Comparison of ENCODE assay signal across 23 mouse cellular contexts in genomic region chr11:21363144-21363940, GRCm38 (mm10). TPM values are rescaled to one million over a fixed set of nuclear protein-coding genes. Genes with fewer than 3 reads are reported as not detected.
A peak's percentile ranks its signal among the peaks of the same experiment; 100 is the strongest.
DNase-seq lines count a peak whose midpoint lies in the region; ATAC-seq and TF ChIP-seq lines count a peak whose summit lies in the region.
"Had no signal": no experiment of that assay in that cellular context is flagged by ENCODE, and none has a peak within 500 bp of the region (broad histone marks: within the 10 kb centered on the region; RNA-seq: fewer than 3 reads in every experiment).

No protein-coding gene starts in this region.

- peak; percentile 27 for DNase-seq in embryonic facial prominence, embryonic 14.5 days (ENCODE audit: low spot score)
- DNase-seq in embryonic facial prominence, embryonic 10.5 days (ENCODE audit: low spot score), result no peak
- DNase-seq in liver, adult 2 months (ENCODE audit: extremely low read depth, low read depth, low spot score), result peak; percentile 91
- DNase-seq in liver (no peak), NIH3T3 (ENCODE audit: low read depth) (peak; percentile 53)
- no peak for DNase-seq in lung, postnatal 25 days (ENCODE audit: low spot score)
- DNase-seq: cerebellum, postnatal 10 days; forebrain, postnatal 0 days; kidney, adult 18-20 months; kidney, postnatal 4 days; left cerebral cortex, postnatal 4 days; lung, embryonic 14.5 days; lung, postnatal 36 days had no signal

- no peak overlapping the region for H3K27ac ChIP-seq in embryonic facial prominence, embryonic 14.5 days (replicated peaks; ENCODE audit: low read depth, low read length)
- H3K27ac ChIP-seq in embryonic facial prominence, embryonic 10.5 days (replicated peaks), result no peak overlapping the region
- H3K27ac ChIP-seq in liver, adult 2 months (replicated peaks; ENCODE audit: insufficient read depth, low read depth, low read length), result no peak overlapping the region
- H3K27ac ChIP-seq in intestine, postnatal 0 days (ENCODE audit: low read depth, low read length), result no peak overlapping the region
- H3K27ac ChIP-seq: hindbrain, postnatal 0 days; limb, embryonic 15.5 days; midbrain, embryonic 13.5 days had no signal

- 80% methylated on average over 4 of the region's 4 CpGs for WGBS in embryonic facial prominence, embryonic 14.5 days
- WGBS in embryonic facial prominence, embryonic 10.5 days, result 93% methylated on average over 4 of the region's 4 CpGs
- WGBS in liver, adult 2 months, result 48% methylated on average over 4 of the region's 4 CpGs
- 63% methylated on average over 4 of the region's 4 CpGs for WGBS in intestine, postnatal 0 days

- no peak for ATAC-seq in embryonic facial prominence, embryonic 14.5 days (ENCODE audit: low read depth)
- ATAC-seq in intestine, postnatal 0 days, result peak; percentile 69; the same call in 1 of the 2 replicates
- ATAC-seq: activated CD4-positive, CD25-positive, alpha-beta regulatory T cell, adult 4 months; CD4-positive, CD25-positive, alpha-beta regulatory T cell, adult 4 months; forebrain, postnatal 0 days; hindbrain, postnatal 0 days; midbrain, embryonic 13.5 days had no signal

- no peaks in the 10 kb centered on the region for H3K9me3 ChIP-seq in embryonic facial prominence, embryonic 14.5 days (ENCODE audit: control insufficient read depth, low read length)
- H3K9me3 ChIP-seq in embryonic facial prominence, embryonic 10.5 days, result no peaks in the 10 kb centered on the region
- H3K9me3 ChIP-seq in intestine, postnatal 0 days (ENCODE audit: control insufficient read depth), result no peaks in the 10 kb centered on the region
- H3K9me3 ChIP-seq: G1E; limb, embryonic 15.5 days; midbrain, embryonic 13.5 days had no signal

- no peaks in the 10 kb centered on the region for H3K27me3 ChIP-seq in embryonic facial prominence, embryonic 14.5 days (replicated peaks; ENCODE audit: control insufficient read depth, insufficient read depth, low read length)
- no peaks in the 10 kb centered on the region for H3K27me3 ChIP-seq in embryonic facial prominence, embryonic 10.5 days (replicated peaks; ENCODE audit: low read depth, poor library complexity, severe bottlenecking)
- no peaks in the 10 kb centered on the region for H3K27me3 ChIP-seq in liver, adult 2 months (ENCODE audit: control insufficient read depth, insufficient read depth, low read length)
- no peaks in the 10 kb centered on the region for H3K27me3 ChIP-seq in intestine, postnatal 0 days (replicated peaks; ENCODE audit: control insufficient read depth, insufficient read depth, low read length)
- H3K27me3 ChIP-seq: limb, embryonic 15.5 days; megakaryocyte, embryonic 14.5 days; midbrain, embryonic 13.5 days had no signal

- H3K4me3 ChIP-seq in embryonic facial prominence, embryonic 14.5 days (ENCODE audit: low read depth, low read length), result no peak overlapping the region
- H3K4me3 ChIP-seq in embryonic facial prominence, embryonic 10.5 days, result no peak overlapping the region
- no peak overlapping the region for H3K4me3 ChIP-seq in liver, adult 2 months (ENCODE audit: insufficient read depth, low read depth, low read length)
- H3K4me3 ChIP-seq in intestine, postnatal 0 days (ENCODE audit: low read depth, low read length), result no peak overlapping the region
- H3K4me3 ChIP-seq: left cerebral cortex, adult 2 months; limb, embryonic 15.5 days; megakaryocyte, embryonic 14.5 days; midbrain, embryonic 13.5 days had no signal

- H3K4me1 ChIP-seq in embryonic facial prominence, embryonic 14.5 days (ENCODE audit: control insufficient read depth, insufficient read depth, low read length), result peaks cover 10% of the 10 kb centered on the region; the same call in 1 of the 2 replicates
- peaks cover 2% of the 10 kb centered on the region for H3K4me1 ChIP-seq in embryonic facial prominence, embryonic 10.5 days
- H3K4me1 ChIP-seq in liver, adult 2 months (ENCODE audit: control insufficient read depth, insufficient read depth, low read length), result peaks cover 21% of the 10 kb centered on the region
- no peaks in the 10 kb centered on the region for H3K4me1 ChIP-seq in intestine, postnatal 0 days (replicated peaks; ENCODE audit: control insufficient read depth, insufficient read depth, low read length)
- H3K4me1 ChIP-seq: megakaryocyte, embryonic 14.5 days had no signal

- H3K9ac ChIP-seq in embryonic facial prominence, embryonic 14.5 days (ENCODE audit: low read depth, low read length), result no peak overlapping the region
- no peak overlapping the region for H3K9ac ChIP-seq in liver, adult 2 months (ENCODE audit: low read depth, low read length)
- no peak overlapping the region for H3K9ac ChIP-seq in intestine, postnatal 0 days (ENCODE audit: low read depth, low read length)
- H3K9ac ChIP-seq: forebrain, postnatal 0 days; limb, embryonic 15.5 days; lung, embryonic 14.5 days; midbrain, embryonic 13.5 days had no signal

- H3K79me2 ChIP-seq in liver, adult 2 months (ENCODE audit: control insufficient read depth, insufficient read depth, low read length), result peaks cover 18% of the 10 kb centered on the region; the same call in 1 of the 2 replicates

- TF ChIP-seq POLR2A in liver, adult 2 months (IDR thresholded peaks at IDR 0.05; ENCODE audit: extremely low read depth, insufficient read depth, low read length), result no peak

- H3K36me3 ChIP-seq in embryonic facial prominence, embryonic 14.5 days (ENCODE audit: control insufficient read depth, insufficient read depth, low read length), result no peaks in the 10 kb centered on the region
- no peaks in the 10 kb centered on the region for H3K36me3 ChIP-seq in embryonic facial prominence, embryonic 10.5 days (replicated peaks)
- peaks cover 7% of the 10 kb centered on the region; the same call in 1 of the 2 replicates for H3K36me3 ChIP-seq in liver, adult 2 months (ENCODE audit: control insufficient read depth, insufficient read depth, low read length)
- H3K36me3 ChIP-seq in intestine, postnatal 0 days (ENCODE audit: control insufficient read depth, insufficient read depth), result no peaks in the 10 kb centered on the region
- H3K36me3 ChIP-seq: G1E; limb, embryonic 15.5 days; midbrain, embryonic 13.5 days had no signal

- no peak for TF ChIP-seq CTCF in liver, adult 2 months (IDR thresholded peaks at IDR 0.05; ENCODE audit: low read depth, low read length)
- no peak for TF ChIP-seq CTCF in intestine, postnatal 0 days (IDR thresholded peaks at IDR 0.05; ENCODE audit: low read depth)

- no peak overlapping the region for H3K4me2 ChIP-seq in embryonic facial prominence, embryonic 14.5 days (ENCODE audit: low read depth, low read length)
- H3K4me2 ChIP-seq in intestine, postnatal 0 days (replicated peaks; ENCODE audit: low read depth), result no peak overlapping the region
- H3K4me2 ChIP-seq: heart, embryonic 11.5 days; limb, embryonic 15.5 days; lung, embryonic 14.5 days; midbrain, embryonic 13.5 days had no signal

RNA-seq across cellular contexts. Expression of gene Ugp2, which starts 7.7 kb away (rescaled TPM):
- polyA plus RNA-seq in embryonic facial prominence, embryonic 14.5 days (2014; fragmentation: Nextera tagmentation; extraction: Ambion mirVana), result 119 and 128 TPM in 2 replicates
- polyA plus RNA-seq in embryonic facial prominence, embryonic 10.5 days (2016; fragmentation: Nextera tagmentation; extraction: Ambion mirVana), result 53.5 and 54.2 TPM in 2 replicates
- 275 and 425 TPM in 2 replicates for total RNA-seq in liver, adult 2 months (2014; rRNA removed)
- 26.4 and 26.8 TPM in 2 replicates for polyA plus RNA-seq in liver, adult 2 months (2012; rRNA removed)
- 152 and 156 TPM in 2 replicates for polyA plus RNA-seq in intestine, postnatal 0 days (2015; fragmentation: Nextera tagmentation; extraction: Ambion mirVana)

Comparison
In these comparisons a context has a peak if more than half of its experiments do, and no peak if none do; other contexts are left out.
1. DNase-seq: peak in embryonic facial prominence, embryonic 14.5 days (single experiment), liver, adult 2 months (single experiment) and NIH3T3 (single experiment); none in embryonic facial prominence, embryonic 10.5 days (single experiment), liver (single experiment) and lung, postnatal 25 days (single experiment).